Mouse (Mus musculus) lung, adult 10 weeks (tissue): ENCODE results near the gene 6430628N08Rik. TPM values are rescaled to one million over a fixed set of nuclear protein-coding genes. Genes with fewer than 3 reads are reported as not detected.

Experiments used
- polyA plus RNA-seq: library from polyadenylated mRNA; stranded (reverse); fragments of 350-450 nt; fragmentation: Illumina TruSeq; extraction: RNeasy Lipid Tissue Mini Kit (QIAGEN cat#74804); gene quantifications from one replicate; pipeline ENCODE4 v1.2.3, GENCODE M21; 2014; ENCODE audit warnings: low read depth, low replicate concordance; ENCODE audit not compliant: insufficient read depth

Gene 6430628N08Rik
- not detected for polyA plus RNA-seq

GRCm38 (mm10) chr4:115890553-115890952 lies at the start of gene 6430628N08Rik:
6430628N08Rik (plus strand) TSS chr4:115890665.

GRCm38 (mm10) chr4:115884022-115884421 lies 6.4 kb upstream of the 6430628N08Rik start, which contains the start of gene Kncn:
Kncn (plus strand) TSS chr4:115884400.

DNA sequence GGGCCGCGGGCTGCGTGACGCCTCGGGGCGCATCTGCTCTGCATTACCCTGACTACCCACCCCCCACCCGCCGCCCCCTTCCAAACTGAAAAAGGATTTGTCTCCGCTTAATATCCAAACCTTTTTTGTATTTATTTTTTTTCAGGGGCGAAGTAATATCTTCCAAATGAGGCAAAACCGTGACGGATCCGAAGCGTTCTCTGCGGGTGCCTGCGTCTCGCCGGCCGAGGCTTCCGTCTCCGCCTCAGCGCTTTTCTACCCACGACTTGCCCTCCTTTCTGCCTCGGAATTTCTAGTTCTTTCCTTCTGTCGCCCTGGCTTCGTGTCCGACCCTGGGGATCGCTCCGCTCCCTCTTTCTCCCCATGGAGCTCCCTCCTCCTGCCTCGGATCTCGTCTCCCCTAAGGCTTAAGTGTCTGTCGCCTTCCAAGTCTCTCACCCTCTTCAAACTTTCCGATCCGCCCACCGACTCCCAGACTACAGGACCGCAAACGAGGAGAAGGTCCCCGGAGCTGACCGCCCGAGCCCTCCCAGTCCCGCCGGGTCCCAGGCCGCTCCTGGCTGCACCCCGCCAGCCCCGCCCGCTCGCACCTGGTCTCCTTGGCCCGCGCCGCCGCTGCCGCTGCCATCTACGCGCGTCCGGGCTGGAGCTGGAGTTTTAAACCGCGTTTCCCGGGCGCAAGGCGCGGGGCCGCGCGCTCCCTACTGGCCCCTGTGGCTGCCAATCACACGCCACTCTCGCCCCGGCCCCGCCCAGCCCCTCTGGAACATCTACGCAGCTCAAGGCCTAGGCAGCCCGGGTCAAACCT lies 49.0 kb downstream of the 6430628N08Rik start, which contains the start of gene Dmbx1:
Gene Dmbx1, minus strand, starts transcription at position 632 of the 808 bp plus-strand sequence.

Other genes with a start within 250 kb of the 6430628N08Rik start
- gene Cyp4b1, start 242.9 kb upstream of the 6430628N08Rik start, polyA plus RNA-seq: 531 TPM
- 17.4 TPM for gene Efcab14, start 152.9 kb upstream of the 6430628N08Rik start, polyA plus RNA-seq
- not detected for gene Tex38, start 109.6 kb upstream of the 6430628N08Rik start, polyA plus RNA-seq
- gene Atpaf1, start 105.9 kb upstream of the 6430628N08Rik start, polyA plus RNA-seq: 16.7 TPM
- gene Mob3c, start 62.6 kb upstream of the 6430628N08Rik start, polyA plus RNA-seq: 9.3 TPM
- gene Mknk1, start 51.5 kb upstream of the 6430628N08Rik start, polyA plus RNA-seq: 17.4 TPM
- not detected for gene Kncn, start 6.3 kb upstream of the 6430628N08Rik start, polyA plus RNA-seq
- not detected for gene Dmbx1, start 49.3 kb downstream of the 6430628N08Rik start, polyA plus RNA-seq
- 8.7 TPM for gene Faah, start 127.3 kb downstream of the 6430628N08Rik start, polyA plus RNA-seq
- 12.6 TPM for gene Nsun4, start 163.2 kb downstream of the 6430628N08Rik start, polyA plus RNA-seq
- gene Uqcrh, start 184.4 kb downstream of the 6430628N08Rik start, polyA plus RNA-seq: 870 TPM
- gene Lrrc41, start 184.6 kb downstream of the 6430628N08Rik start, polyA plus RNA-seq: 15.0 TPM
- 0.28 TPM for gene Rad54l, start 233.0 kb downstream of the 6430628N08Rik start, polyA plus RNA-seq
- gene Pomgnt1, start 233.2 kb downstream of the 6430628N08Rik start, polyA plus RNA-seq: 35.4 TPM